Comparison of ENCODE assay signal across 25 mouse cellular contexts in the genomic region with DNA sequence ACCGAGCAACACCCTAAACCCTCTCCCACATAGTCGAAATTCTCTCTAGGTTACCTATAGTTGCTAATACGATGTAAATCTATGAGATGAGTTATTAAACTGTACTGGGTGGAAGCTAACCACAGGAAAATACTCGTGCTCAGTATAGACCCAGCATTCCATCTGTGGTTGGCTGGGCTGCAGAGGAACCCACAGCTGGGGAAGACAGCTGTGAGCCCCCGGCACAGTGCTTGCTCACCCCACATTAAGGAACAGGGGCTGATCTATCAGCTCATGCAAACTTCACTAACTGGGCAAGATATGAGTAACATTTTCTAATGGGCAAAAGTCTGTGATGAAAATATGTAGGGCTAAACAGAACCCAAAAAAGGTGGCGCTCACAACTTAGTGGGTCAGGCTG.
DNase-seq lines count a peak whose midpoint lies in the region; ATAC-seq lines count a peak whose summit lies in the region.
"Had no signal": no experiment of that assay in that cellular context is flagged by ENCODE, and none has a peak within 500 bp of the region (broad histone marks: within the 10 kb centered on the region; RNA-seq: fewer than 3 reads in every experiment).

No protein-coding gene starts in this region.

- no peak for ATAC-seq in forebrain, embryonic 13.5 days
- no peak for ATAC-seq in forebrain, embryonic 12.5 days (ENCODE audit: low FRiP score)
- ATAC-seq: activated CD4-positive, CD25-positive, alpha-beta regulatory T cell, adult 4 months; hindbrain, postnatal 0 days; midbrain, embryonic 15.5 days; Patski had no signal

- H3K9ac ChIP-seq in forebrain, embryonic 13.5 days, result no peak overlapping the region
- no peak overlapping the region for H3K9ac ChIP-seq in forebrain, embryonic 12.5 days
- H3K9ac ChIP-seq: embryonic facial prominence, embryonic 12.5 days; heart, embryonic 13.5 days; midbrain, embryonic 15.5 days had no signal

- H3K4me3 ChIP-seq in forebrain, embryonic 13.5 days, result no peak overlapping the region
- H3K4me3 ChIP-seq in forebrain, embryonic 12.5 days (replicated peaks), result no peak overlapping the region
- H3K4me3 ChIP-seq: embryonic facial prominence, embryonic 12.5 days; erythroblast, embryonic 14.5 days; heart, embryonic 13.5 days; limb, embryonic 10.5 days; midbrain, embryonic 15.5 days had no signal

- H3K4me1 ChIP-seq in forebrain, embryonic 13.5 days, result peaks cover 60% of the 10 kb centered on the region
- peaks cover 35% of the 10 kb centered on the region for H3K4me1 ChIP-seq in forebrain, embryonic 12.5 days
- H3K4me1 ChIP-seq: embryonic facial prominence, embryonic 12.5 days; heart, embryonic 13.5 days; limb, embryonic 10.5 days had no signal

- no peaks in the 10 kb centered on the region for H3K27me3 ChIP-seq in forebrain, embryonic 13.5 days
- H3K27me3 ChIP-seq in forebrain, embryonic 12.5 days, result no peaks in the 10 kb centered on the region
- H3K27me3 ChIP-seq: embryonic facial prominence, embryonic 12.5 days; heart, embryonic 13.5 days; midbrain, embryonic 15.5 days; Patski had no signal

- no peaks in the 10 kb centered on the region for H3K36me3 ChIP-seq in forebrain, embryonic 13.5 days (ENCODE audit: poor library complexity, severe bottlenecking)
- no peaks in the 10 kb centered on the region for H3K36me3 ChIP-seq in forebrain, embryonic 12.5 days (replicated peaks)
- H3K36me3 ChIP-seq: embryonic facial prominence, embryonic 12.5 days; heart, embryonic 13.5 days; limb, embryonic 10.5 days; midbrain, embryonic 15.5 days had no signal

- H3K9me3 ChIP-seq in forebrain, embryonic 13.5 days (replicated peaks), result no peaks in the 10 kb centered on the region
- no peaks in the 10 kb centered on the region for H3K9me3 ChIP-seq in forebrain, embryonic 12.5 days
- H3K9me3 ChIP-seq: embryonic facial prominence, embryonic 12.5 days; heart, embryonic 13.5 days; limb, embryonic 10.5 days; midbrain, embryonic 15.5 days had no signal

- no peak overlapping the region for H3K4me2 ChIP-seq in forebrain, embryonic 13.5 days
- H3K4me2 ChIP-seq in forebrain, embryonic 12.5 days, result no peak overlapping the region
- H3K4me2 ChIP-seq: embryonic facial prominence, embryonic 12.5 days; heart, embryonic 13.5 days; midbrain, embryonic 15.5 days had no signal

- DNase-seq in 416B (ENCODE audit: low read depth), result peak; percentile 9
- peak; percentile 27 for DNase-seq in induced T-regulatory cell, adult 2 months (ENCODE audit: low read depth)
- DNase-seq in thymus, postnatal 14 days, result peak; percentile 78
- no peak for DNase-seq in urinary bladder, postnatal 10 days (ENCODE audit: low spot score)
- no peak for DNase-seq in frontal cortex, postnatal 10 days (ENCODE audit: low spot score in 2 of 2)
- DNase-seq: adrenal gland, postnatal 10 days; cerebellum, adult 9-10 months; gastrocnemius, postnatal 14 days; heart, adult 18-20 months; heart, postnatal 4 days; kidney, adult 18-20 months; kidney, postnatal 10 days; lung, adult 18-20 months; lung, postnatal 14 days; retina, postnatal 1 day had no signal

- peak overlapping the region; percentile 44; the same call in 1 of the 2 replicates for H3K27ac ChIP-seq in forebrain, embryonic 13.5 days
- H3K27ac ChIP-seq in forebrain, embryonic 12.5 days, result no peak overlapping the region
- H3K27ac ChIP-seq: embryonic facial prominence, embryonic 12.5 days; heart, embryonic 13.5 days; hindbrain, postnatal 0 days; limb, embryonic 10.5 days; midbrain, embryonic 15.5 days had no signal

- WGBS in forebrain, embryonic 13.5 days, result 94% methylated on average over 6 of the region's 6 CpGs
- 95% methylated on average over 6 of the region's 6 CpGs for WGBS in forebrain, embryonic 12.5 days

Comparison
In these comparisons a context has a peak if more than half of its experiments do, and no peak if none do; other contexts are left out.
1. DNase-seq: peak in 416B (single experiment), induced T-regulatory cell, adult 2 months (single experiment) and thymus, postnatal 14 days (single experiment); none in urinary bladder, postnatal 10 days (single experiment) and frontal cortex, postnatal 10 days (0 of 2).